Mouse (Mus musculus) thymus, adult 18-20 months (tissue): ENCODE data around the gene Ywhah.
"Not testable (repeated sequence)": the region's sequence is repeated elsewhere in the genome, so short reads cannot be mapped to it uniquely, and the experiment has no call there.

Source experiments
- DNase-seq, 2 experiments: peaks; one replicate each; pipeline ENCODE4 v3.0.0; 2022; ENCODE audit warnings: mixed read lengths in 2 of 2

The Ywhah gene

GRCm38 (mm10) chr5:33011132-33012106 is 7.2 kb upstream of the Ywhah start:
- DNase-seq: no peak

GRCm38 (mm10) chr5:33014096-33014495 is 4.5 kb upstream of the Ywhah start:
- no peak for DNase-seq

DNA sequence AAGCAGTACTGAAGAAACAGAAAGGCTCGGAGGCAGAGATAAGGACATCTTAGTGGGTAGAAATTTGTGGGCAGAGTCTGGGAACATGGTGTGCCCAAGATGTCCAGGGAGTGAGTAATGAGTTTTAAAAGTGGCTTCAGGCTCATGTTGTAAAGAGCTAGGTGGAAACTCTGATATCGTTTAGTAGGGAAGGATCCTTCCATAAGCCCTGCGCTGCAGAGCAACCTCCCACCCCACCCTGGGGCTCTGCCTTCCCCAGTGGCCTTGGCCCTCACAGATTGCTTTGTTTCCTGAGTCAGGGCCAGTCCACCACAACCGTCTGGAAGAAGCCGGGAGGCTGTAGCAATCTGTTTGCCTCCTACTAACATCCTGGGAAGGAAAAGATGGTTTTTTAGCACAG is 3.0 kb upstream of the Ywhah start:
- DNase-seq: no peak

GRCm38 (mm10) chr5:33018189-33018560 is 441 bp upstream of the Ywhah start:
- DNase-seq: no peak

DNA sequence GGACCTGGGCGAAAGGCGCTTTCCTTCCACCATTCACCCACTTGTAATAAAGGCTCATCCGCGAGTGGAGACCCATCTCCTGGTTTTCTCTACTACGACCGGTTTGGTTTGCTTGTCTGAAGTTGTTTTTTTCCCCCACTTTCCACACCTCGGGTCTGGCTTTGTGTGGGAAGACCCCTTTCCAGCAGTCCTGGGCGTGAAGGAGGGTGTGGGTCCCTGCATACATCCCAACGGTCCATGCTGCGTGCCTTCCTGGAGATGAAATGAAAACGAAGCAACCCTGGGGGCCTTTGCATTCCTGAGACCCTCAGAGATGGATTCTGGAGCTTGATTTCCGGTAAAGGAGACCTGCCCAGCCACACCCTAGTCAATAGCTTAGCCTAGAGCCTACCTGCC is 808 bp downstream of the Ywhah start:
- no peak for DNase-seq

DNA sequence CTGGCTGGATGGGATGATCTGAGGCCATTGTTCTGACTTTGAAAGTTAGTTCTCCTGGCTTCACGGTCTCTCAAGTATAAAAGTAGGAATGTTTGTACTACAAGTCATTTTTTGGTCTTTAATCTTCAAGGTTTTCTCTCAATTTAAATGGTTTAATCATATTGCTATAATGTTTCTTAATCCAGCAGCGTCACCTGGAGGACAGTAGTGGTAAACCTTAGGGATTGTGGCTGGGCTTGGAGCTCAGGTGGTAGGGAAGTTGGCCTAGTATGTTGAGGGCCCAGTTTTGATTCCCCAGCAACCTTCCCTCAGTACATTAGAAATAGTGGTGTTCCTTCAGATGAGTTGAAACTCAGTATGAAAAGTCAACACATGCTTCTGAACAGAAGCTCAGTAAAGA is 3.0 kb downstream of the Ywhah start:
- no peak for DNase-seq

DNA sequence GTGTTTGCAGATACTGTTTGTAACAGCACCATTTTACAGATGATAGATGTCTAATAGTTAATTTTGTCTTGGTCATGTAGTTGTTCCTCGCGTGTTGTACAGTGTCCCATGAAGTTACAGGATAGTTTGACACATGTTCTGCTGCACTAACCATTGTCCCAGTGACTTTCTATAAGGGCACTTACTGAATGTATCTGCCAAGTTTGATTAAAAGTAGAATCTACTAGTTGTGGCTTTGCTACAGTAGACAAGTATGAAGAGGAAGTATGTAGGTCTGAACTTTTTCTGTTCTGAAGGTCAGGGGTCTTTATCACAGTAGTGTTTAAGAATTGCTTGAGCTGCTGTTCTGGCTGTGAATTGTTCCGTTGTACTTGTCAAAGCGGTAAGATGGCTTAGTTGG is 4.7 kb downstream of the Ywhah start:
- no peak for DNase-seq

- no peak for DNase-seq
Measured at GRCm38 (mm10) chr5:33024474-33024873, 5.9 kb downstream of the Ywhah start.

DNA sequence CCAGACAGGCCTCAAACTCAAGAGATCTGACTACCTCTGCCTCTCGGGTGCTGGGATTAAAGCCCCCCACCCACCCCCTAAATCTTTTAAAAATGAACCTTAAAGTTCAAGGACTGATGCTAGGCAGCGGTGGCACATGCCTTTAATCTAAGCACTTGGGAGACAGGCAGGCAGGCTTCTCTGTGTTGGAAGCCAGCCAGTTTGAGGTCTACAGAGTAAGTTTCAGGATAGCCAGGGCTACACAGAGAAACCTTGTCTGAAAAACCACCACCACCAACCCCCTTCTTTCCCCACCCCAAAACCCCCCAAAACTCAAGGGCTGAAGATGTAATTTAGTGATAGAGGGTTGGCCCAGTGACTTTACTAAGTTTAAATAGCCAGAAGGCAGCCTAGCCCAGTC is 10.0 kb downstream of the Ywhah start:
- no peak for DNase-seq

- no peak for DNase-seq
Measured at GRCm38 (mm10) chr5:33030425-33031175, 12.0 kb downstream of the Ywhah start.

DNA sequence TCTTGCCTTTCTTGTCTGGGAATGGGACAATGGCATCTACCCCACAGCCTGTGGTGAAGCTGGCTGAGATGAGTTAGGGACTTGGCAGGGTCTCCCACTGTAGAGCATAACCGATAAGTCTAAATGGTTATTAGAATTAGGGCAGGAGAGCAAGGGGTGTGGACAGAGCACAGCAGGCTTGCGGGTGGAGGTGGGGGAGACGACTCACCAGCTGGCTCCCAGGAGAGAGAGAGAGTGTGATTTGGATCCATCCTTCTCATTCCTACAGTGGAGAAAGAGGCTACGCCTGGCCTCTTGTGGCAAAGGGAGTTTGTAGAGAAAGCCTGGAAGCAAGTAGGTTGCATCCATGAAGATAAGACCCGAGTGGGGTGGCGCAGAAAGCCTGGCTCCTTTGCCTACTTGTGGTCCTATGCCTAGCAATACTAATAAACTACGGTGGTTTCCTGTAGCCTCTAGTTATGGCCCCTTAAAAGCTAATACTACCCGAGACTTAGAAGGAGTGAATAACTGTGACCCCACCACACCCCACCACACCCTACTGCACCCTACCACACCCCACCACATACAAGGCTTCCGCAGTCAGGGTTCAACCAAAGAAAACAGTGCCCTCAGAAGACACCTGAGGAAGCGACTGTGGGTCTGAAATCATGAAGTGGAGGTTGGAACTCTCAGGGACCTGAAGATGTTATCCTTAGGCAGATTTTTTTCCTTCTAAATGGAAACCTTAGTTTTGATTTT is 13.6 kb downstream of the Ywhah start:
- DNase-seq: no peak

DNA sequence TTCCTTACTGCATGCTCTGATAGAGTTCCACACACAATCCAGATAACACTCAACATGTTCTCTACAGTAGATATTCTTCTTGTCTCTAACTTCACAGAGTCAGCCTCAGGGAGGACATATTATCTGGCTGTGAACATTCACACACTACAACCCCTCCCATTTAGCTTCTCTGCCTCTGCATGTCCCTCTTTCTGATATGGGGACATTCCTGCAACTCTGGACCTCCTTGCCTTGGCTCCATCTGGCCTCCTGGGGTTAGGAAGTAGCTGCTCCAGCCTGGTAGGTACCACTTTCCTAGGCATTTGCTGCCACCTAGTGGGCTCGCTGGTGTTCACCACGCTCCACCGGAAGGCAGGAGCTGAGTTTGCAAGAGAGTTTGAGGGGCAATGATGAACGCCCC is 14.5 kb downstream of the Ywhah start:
- peak; percentile 40 to 46 for DNase-seq

DNA sequence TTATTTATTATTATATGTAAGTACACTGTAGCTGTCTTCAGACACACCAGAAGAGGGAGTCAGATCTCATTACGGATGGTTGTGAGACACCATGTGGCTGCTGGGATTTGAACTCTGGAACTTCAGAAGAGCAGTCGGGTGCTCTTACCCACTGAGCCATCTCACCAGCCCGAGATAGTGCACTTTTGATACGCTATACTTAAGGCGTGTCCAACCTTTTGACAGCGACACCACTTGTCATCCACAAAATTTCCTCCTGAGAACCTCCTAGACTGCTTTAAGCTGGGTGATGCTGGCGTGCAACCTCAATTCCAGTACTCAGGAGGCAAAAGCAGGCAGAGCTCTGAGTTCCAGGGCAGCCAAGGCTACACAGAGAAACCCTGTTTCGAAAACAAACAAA is 15.0 kb downstream of the Ywhah start:
- not testable (repeated sequence) for DNase-seq

DNA sequence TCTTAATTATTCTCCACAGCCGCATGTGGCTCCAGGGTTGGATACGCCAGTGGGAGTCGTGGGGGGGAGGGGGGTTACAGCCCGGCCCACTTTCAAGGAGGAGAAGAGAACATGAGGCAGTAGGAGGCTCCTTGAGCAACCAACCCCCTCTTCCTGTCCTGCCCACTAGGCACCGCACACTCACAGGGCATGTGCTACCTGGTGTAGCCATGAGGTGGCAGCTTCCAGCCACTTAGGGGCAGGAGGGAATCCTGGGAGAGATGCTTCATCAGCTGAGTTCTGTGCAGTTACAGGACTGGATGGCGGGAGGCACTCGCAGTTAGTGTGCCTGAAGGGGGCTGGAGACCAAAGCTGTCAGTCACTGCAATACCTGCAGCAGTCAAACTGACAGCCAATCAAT is 15.5 kb downstream of the Ywhah start:
- DNase-seq: peak; percentile 21 to 23

DNA sequence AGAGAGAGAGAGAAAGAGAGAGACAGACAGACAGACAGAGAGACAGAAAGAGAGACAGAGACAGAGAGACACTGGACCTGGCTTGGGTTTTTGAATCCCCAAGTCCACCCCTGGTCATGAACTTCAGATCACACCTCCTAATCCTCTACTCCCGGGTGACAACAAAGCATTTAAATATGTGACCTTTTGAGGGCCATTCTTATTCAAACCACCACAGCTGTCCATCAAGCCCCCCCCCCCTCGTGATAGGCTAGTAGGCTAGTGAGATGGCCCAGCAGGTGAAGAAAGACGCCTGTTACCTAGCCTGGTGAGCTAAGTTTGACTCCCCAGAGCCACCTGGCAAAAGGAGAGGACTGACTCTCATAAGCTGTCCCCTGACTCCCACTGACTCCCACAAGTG is 16.3 kb downstream of the Ywhah start:
- no peak for DNase-seq

- DNase-seq: no peak
Measured at GRCm38 (mm10) chr5:33038656-33039509, 20.3 kb downstream of the Ywhah start.

GRCm38 (mm10) chr5:33039510-33039911 is 20.9 kb downstream of the Ywhah start:
- peak in 1 of 2 experiments; percentile 10 for DNase-seq

DNA sequence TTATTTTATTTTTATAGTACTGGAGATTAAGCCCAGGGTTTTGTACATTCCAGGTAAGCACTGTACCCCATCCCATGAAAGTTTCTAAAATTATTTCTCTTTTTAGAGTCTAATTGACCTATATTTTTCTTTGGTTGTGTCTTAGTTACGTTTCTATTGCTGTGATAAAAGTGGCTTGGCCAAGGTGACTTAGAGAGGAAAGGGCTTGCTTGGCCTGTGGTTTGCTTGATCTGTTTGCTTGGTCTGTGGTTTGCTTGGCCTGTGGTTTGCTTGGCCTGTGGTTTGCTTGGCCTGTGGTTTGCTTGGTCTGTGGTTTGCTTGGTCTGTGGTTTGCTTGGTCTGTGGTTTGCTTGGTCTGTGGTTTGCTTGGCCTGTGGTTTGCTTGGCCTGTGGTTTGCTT is 22.1 kb downstream of the Ywhah start:
- not testable (repeated sequence) for DNase-seq

DNA sequence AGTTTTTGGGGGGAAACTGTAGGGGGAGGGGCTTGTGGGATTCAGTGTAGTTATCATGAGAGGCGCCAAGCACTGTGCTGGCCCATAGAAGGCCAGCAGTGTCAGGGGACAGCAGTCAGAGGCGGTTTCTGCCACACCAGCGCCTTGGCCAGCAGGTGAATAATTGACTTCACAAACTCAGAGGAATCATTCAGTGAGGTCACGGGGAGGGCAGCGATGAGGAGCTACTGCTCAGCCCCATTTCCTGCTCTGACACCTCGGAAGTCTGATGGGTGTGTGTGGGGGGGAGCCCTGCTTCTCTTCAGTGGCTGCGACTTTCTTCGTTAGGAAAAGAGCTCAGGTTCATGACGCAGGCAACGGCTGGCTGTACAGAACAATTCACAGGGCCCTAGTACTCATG is 24.8 kb downstream of the Ywhah start:
- no peak for DNase-seq

GRCm38 (mm10) chr5:33044636-33045315 is 26.2 kb downstream of the Ywhah start:
- DNase-seq: no peak

DNA sequence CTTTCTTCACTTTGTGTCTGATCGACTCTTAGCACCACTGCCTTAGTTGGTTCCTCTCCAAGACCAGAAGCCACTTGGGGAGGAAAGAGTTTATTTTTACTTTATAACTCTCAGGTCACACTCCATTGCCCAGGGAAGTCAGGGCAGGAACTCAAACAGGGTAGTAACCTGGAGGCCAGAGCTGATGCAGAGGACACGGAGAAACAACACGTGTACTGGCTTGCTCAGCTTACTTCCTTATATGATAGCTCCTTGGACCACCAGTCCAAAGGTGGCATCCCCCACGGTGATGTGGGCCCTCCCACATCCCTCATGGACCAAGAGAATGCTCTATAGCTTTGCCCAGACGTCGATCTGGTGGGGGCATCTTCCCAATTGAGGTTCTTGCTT is 26.7 kb downstream of the Ywhah start:
- DNase-seq: no peak
